Mouse (Mus musculus) CH12.LX (cell line): ENCODE results near the gene Moap1. TPM values are rescaled to one million over a fixed set of nuclear protein-coding genes. Genes with fewer than 3 reads are reported as not detected.
A peak's percentile ranks its signal among the peaks of the same experiment; 100 is the strongest.

Experiments
- DNase-seq: peaks from one replicate; pipeline ENCODE4 v3.0.0-alpha.2; 2013; ENCODE audit errors: extremely low read depth
- H3K27ac ChIP-seq: 2 replicates; pipeline ENCODE4 v1.5.1; 2012; ENCODE audit warnings: low read depth, mild to moderate bottlenecking, control low read depth, moderate library complexity; ENCODE audit not compliant: insufficient read depth
- H3K27me3 ChIP-seq: replicated peaks from 2 replicates; pipeline ENCODE3; 2012; ENCODE audit warnings: inconsistent platforms
- H3K36me3 ChIP-seq, 2 experiments: replicated peaks in 1 of 2; 2 replicates each; pipeline versions ENCODE3 to v1.6.1; 2012; ENCODE audit warnings: inconsistent platforms in 1 of 2, low read length in 1 of 2, mild to moderate bottlenecking in 1 of 2, mixed read lengths in 1 of 2, moderate library complexity in 1 of 2; ENCODE audit not compliant: control insufficient read depth in 1 of 2, insufficient read depth in 1 of 2
- H3K4me1 ChIP-seq, 2 experiments: 2 replicates each; pipeline ENCODE4 v1.6.1; 2012; ENCODE audit warnings: inconsistent platforms in 1 of 2, moderate library complexity in 1 of 2; ENCODE audit not compliant: insufficient read depth in 2 of 2, control insufficient read depth in 1 of 2
- H3K4me2 ChIP-seq: 2 replicates; pipeline ENCODE4 v1.6.1; 2012; ENCODE audit warnings: low read depth, mild to moderate bottlenecking, control low read depth; ENCODE audit not compliant: poor library complexity, insufficient read depth, severe bottlenecking
- H3K4me3 ChIP-seq, 3 experiments: fragments of 150-350 bp in 1 of 3; sonication (generic) in 1 of 3; replicated peaks in 1 of 3; 2 replicates each; pipeline versions ENCODE3 to v1.5.1; 2011 to 2012; ENCODE audit warnings: low read depth in 2 of 3, low read length in 2 of 3, mild to moderate bottlenecking in 2 of 3, moderate library complexity in 2 of 3, control low read depth in 1 of 3, improper control_type of control experiment in 1 of 3, inconsistent platforms in 1 of 3, mixed read lengths in 1 of 3; ENCODE audit not compliant: poor library complexity in 1 of 3
- H3K79me2 ChIP-seq: replicated peaks from 2 replicates; pipeline ENCODE4 v1.6.1; 2012; ENCODE audit warnings: mild to moderate bottlenecking, moderate library complexity; ENCODE audit not compliant: control insufficient read depth, poor library complexity, insufficient read depth, severe bottlenecking; ENCODE audit errors: extremely low read depth
- H3K9ac ChIP-seq: 2 replicates; pipeline ENCODE4 v1.6.1; 2012; ENCODE audit warnings: low read depth, mild to moderate bottlenecking, control low read depth, moderate library complexity; ENCODE audit not compliant: insufficient read depth
- H3K9me3 ChIP-seq: replicated peaks from 2 replicates; pipeline ENCODE3; 2012; ENCODE audit warnings: low read length, inconsistent platforms, mixed read lengths
- BHLHE40 ChIP-seq: IDR thresholded peaks from 2 replicates; pipeline ENCODE4 v1.6.1; 2011; ENCODE audit warnings: mild to moderate bottlenecking, low read depth, low read length, improper control_type of control experiment
- CHD1 ChIP-seq: IDR thresholded peaks from 2 replicates; pipeline ENCODE4 v1.6.1; 2012; ENCODE audit warnings: low read depth, low read length, improper control_type of control experiment, inconsistent platforms
- CHD2 ChIP-seq: IDR thresholded peaks from 2 replicates; pipeline ENCODE4 v1.6.1; 2011; ENCODE audit warnings: low read length, improper control_type of control experiment
- CTCF ChIP-seq, 2 experiments: IDR thresholded peaks in 1 of 2; conservative IDR thresholded peaks in 1 of 2; 2 replicates each; pipeline ENCODE4 v1.5.1; 2011 to 2012; ENCODE audit warnings: low read depth in 2 of 2, low read length in 2 of 2, improper control_type of control experiment in 1 of 2, inconsistent platforms in 1 of 2, mild to moderate bottlenecking in 1 of 2, moderate library complexity in 1 of 2
- ELF1 ChIP-seq: IDR thresholded peaks from 2 replicates; pipeline ENCODE4 v1.6.1; 2014; ENCODE audit warnings: low read depth, mild to moderate bottlenecking, inconsistent platforms, low read length, improper control_type of control experiment
- EP300 ChIP-seq: IDR thresholded peaks from 2 replicates; pipeline ENCODE4 v1.6.1; 2011; ENCODE audit warnings: low read length, improper control_type of control experiment
- ETS1 ChIP-seq: conservative IDR thresholded peaks from 2 replicates; pipeline ENCODE4 v1.6.1; 2012; ENCODE audit warnings: low read depth, mild to moderate bottlenecking, inconsistent platforms, low read length, improper control_type of control experiment, moderate library complexity
- GABPA ChIP-seq: IDR thresholded peaks from 2 replicates; pipeline ENCODE4 v1.6.1; 2012; ENCODE audit warnings: low read depth, low read length, improper control_type of control experiment, inconsistent platforms; ENCODE audit not compliant: insufficient replicate concordance
- HCFC1 ChIP-seq: IDR thresholded peaks from 2 replicates; pipeline ENCODE4 v1.6.1; 2012; ENCODE audit warnings: low read depth, mild to moderate bottlenecking, inconsistent platforms, low read length, improper control_type of control experiment
- IRF4 ChIP-seq: IDR thresholded peaks from 2 replicates; pipeline ENCODE4 v1.6.1; 2014; ENCODE audit warnings: low read depth, mild to moderate bottlenecking, inconsistent platforms, low read length, improper control_type of control experiment
- JUN ChIP-seq: IDR thresholded peaks from 2 replicates; pipeline ENCODE4 v1.6.1; 2011; ENCODE audit warnings: low read depth, mild to moderate bottlenecking, low read length, improper control_type of control experiment, moderate library complexity; ENCODE audit not compliant: insufficient read depth
- JUND ChIP-seq: conservative IDR thresholded peaks from 2 replicates; pipeline ENCODE4 v1.6.1; 2011; ENCODE audit warnings: low read depth, low read length, improper control_type of control experiment
- MAFK ChIP-seq: IDR thresholded peaks from 2 replicates; pipeline ENCODE4 v1.6.1; 2011; ENCODE audit warnings: low read length, improper control_type of control experiment; ENCODE audit not compliant: insufficient replicate concordance
- MAX ChIP-seq: IDR thresholded peaks from 2 replicates; pipeline ENCODE4 v1.6.1; 2011; ENCODE audit warnings: low read length, improper control_type of control experiment
- MEF2A ChIP-seq: IDR thresholded peaks from 2 replicates; pipeline ENCODE4 v1.6.1; 2014; ENCODE audit warnings: low read depth, mild to moderate bottlenecking, inconsistent platforms, low read length, improper control_type of control experiment, borderline replicate concordance
- MXI1 ChIP-seq: IDR thresholded peaks from 2 replicates; pipeline ENCODE4 v1.6.1; 2011; ENCODE audit warnings: mild to moderate bottlenecking, low read depth, low read length, improper control_type of control experiment
- MYC ChIP-seq: IDR thresholded peaks from 2 replicates; pipeline ENCODE4 v1.6.1; 2011; ENCODE audit warnings: low read depth, mild to moderate bottlenecking, improper control_type of control experiment, low read length
- NELFE ChIP-seq: IDR thresholded peaks from 2 replicates; pipeline ENCODE4 v1.6.1; 2011; ENCODE audit warnings: low read depth, low read length, improper control_type of control experiment
- PAX5 ChIP-seq: IDR thresholded peaks from 2 replicates; pipeline ENCODE4 v1.6.1; 2012; ENCODE audit warnings: low read length, inconsistent platforms, mixed read lengths
- POLR2A ChIP-seq: IDR thresholded peaks from 2 replicates; pipeline ENCODE4 v1.6.1; 2011; ENCODE audit warnings: low read depth, mild to moderate bottlenecking, improper control_type of control experiment, low read length
- POLR2AphosphoS2 ChIP-seq: IDR thresholded peaks from 2 replicates; pipeline ENCODE4 v1.6.1; 2011; ENCODE audit warnings: low read depth, low read length, improper control_type of control experiment
- RAD21 ChIP-seq: IDR thresholded peaks from 2 replicates; pipeline ENCODE4 v1.6.1; 2011; ENCODE audit warnings: low read depth, mild to moderate bottlenecking, low read length, improper control_type of control experiment, moderate library complexity
- SIN3A ChIP-seq: IDR thresholded peaks from 2 replicates; pipeline ENCODE4 v1.6.1; 2012; ENCODE audit warnings: low read length, improper control_type of control experiment, inconsistent platforms
- SMC3 ChIP-seq: IDR thresholded peaks from 2 replicates; pipeline ENCODE4 v1.6.1; 2011; ENCODE audit warnings: low read depth, low read length, improper control_type of control experiment
- TBP ChIP-seq: conservative IDR thresholded peaks from 2 replicates; pipeline ENCODE4 v1.6.1; 2011; ENCODE audit warnings: low read depth, low read length, improper control_type of control experiment
- TCF12 ChIP-seq: IDR thresholded peaks from 2 replicates; pipeline ENCODE4 v1.6.1; 2014; ENCODE audit warnings: low read depth, mild to moderate bottlenecking, inconsistent platforms, low read length, improper control_type of control experiment
- USF1 ChIP-seq: IDR thresholded peaks from 2 replicates; pipeline ENCODE4 v1.6.1; 2014; ENCODE audit warnings: low read depth, mild to moderate bottlenecking, inconsistent platforms, low read length, improper control_type of control experiment
- ZC3H11A ChIP-seq: IDR thresholded peaks from 2 replicates; pipeline ENCODE4 v1.6.1; 2012; ENCODE audit warnings: low read depth, mild to moderate bottlenecking, inconsistent platforms, low read length, improper control_type of control experiment
- ZMIZ1 ChIP-seq: IDR thresholded peaks from 2 replicates; pipeline ENCODE4 v1.6.1; 2012; ENCODE audit warnings: low read depth, mild to moderate bottlenecking, inconsistent platforms, low read length, improper control_type of control experiment
- ZNF384 ChIP-seq: IDR thresholded peaks from 2 replicates; pipeline ENCODE4 v1.6.1; 2012; ENCODE audit warnings: low read depth, low read length, improper control_type of control experiment, inconsistent platforms
- dilution Hi-C: fragments of 300-500 bp; cut with MboI; formaldehyde crosslinking; loops from 2 replicates; pipeline ENCODE4 v1.14.3; 2020; ENCODE audit warnings: low sequenced_read_pairs; ENCODE audit not compliant: extremely low pct_unique_long_range_greater_than_20kb, extremely low pct_ligation_motif_present
- in situ Hi-C: fragments of 300-500 bp; cut with MboI; formaldehyde crosslinking; loops from 3 replicates; pipeline ENCODE4 v1.14.3; 2019; ENCODE audit warnings: low sequenced_read_pairs, low pct_ligation_motif_present, low pct_unique_long_range_greater_than_20kb, mixed read lengths
- polyA plus RNA-seq: library from polyadenylated mRNA; unstranded; fragments of >175 nt; gene quantifications from 2 replicates; pipeline ENCODE4 v1.2.1, GENCODE M21; 2012; ENCODE audit warnings: low read depth; ENCODE audit not compliant: insufficient read length
- total RNA-seq, 2 experiments: library from RNA; depleted of rRNA; stranded (reverse); fragments of 300-350 nt in 1 of 2; fragments of >200 nt in 1 of 2; gene quantifications; 2 replicates each; pipeline ENCODE4 v1.2.3; 2012 to 2014

The Moap1 gene
- total and polyA plus RNA-seq, 3 experiments: 5.5 to 7.1 (median 6.1) TPM

DNA sequence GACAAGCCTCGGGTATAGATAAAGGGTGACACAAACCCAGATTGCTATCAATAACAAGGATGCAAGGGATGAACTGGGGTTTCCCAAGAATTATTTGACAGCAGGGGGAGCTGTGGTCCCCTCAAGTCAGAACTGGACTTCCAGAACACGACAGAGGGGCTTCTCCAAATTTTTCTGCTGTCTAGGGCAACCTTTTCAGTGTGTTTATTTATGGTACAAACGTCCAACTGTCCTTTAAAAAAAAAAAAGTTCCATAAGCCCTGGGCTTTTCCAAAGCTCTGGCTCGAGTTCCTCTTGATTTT, 40.4 kb downstream of the Moap1 start:
- in situ Hi-C loops: no loop called here
- H3K4me1 ChIP-seq: peaks cover 25 to 55% of the 10 kb centered on the region in 2 experiments
- dilution Hi-C loops: no loop called here
- H3K27me3 ChIP-seq: peaks cover 1% of the 10 kb centered on the region
- H3K27ac ChIP-seq: peak overlapping the region; percentile 4; the same call in 1 of the 2 replicates
- H3K4me3 ChIP-seq: peak overlapping the region; percentile 62 to 83 (median 72)
- no peak for DNase-seq
- no peak for TF ChIP-seq PAX5
- no peak for TF ChIP-seq TBP
- no peak; the same call in 1 of the 2 replicates for TF ChIP-seq SIN3A
- TF ChIP-seq JUND: no peak
- TF ChIP-seq ZMIZ1: no peak
- peak; percentile 16 to 56; a peak in 3 of 4 replicates for TF ChIP-seq CTCF (conservative IDR thresholded peaks at IDR 0.05 in 1 of 2, IDR thresholded peaks at IDR 0.05 in 1 of 2; ENCODE audit: low read depth in 2 of 2, low read length in 2 of 2)
- TF ChIP-seq POLR2AphosphoS2: no peak
- TF ChIP-seq CHD2: no peak
- peak; percentile 32 for TF ChIP-seq SMC3
- TF ChIP-seq RAD21: no peak
- no peak for TF ChIP-seq CHD1
- no peak for TF ChIP-seq BHLHE40
- TF ChIP-seq, all 38 proteins: peak for 2
- Histone ChIP-seq H3K36me3 (peaks cover 0 to 10% of the 10 kb centered on the region in 2 experiments), H3K79me2 (peaks cover 28% of the 10 kb centered on the region), H3K4me2 (peak overlapping the region; percentile 86), H3K9me3 (no peaks in the 10 kb centered on the region), H3K9ac (peak overlapping the region; percentile 59)

DNA sequence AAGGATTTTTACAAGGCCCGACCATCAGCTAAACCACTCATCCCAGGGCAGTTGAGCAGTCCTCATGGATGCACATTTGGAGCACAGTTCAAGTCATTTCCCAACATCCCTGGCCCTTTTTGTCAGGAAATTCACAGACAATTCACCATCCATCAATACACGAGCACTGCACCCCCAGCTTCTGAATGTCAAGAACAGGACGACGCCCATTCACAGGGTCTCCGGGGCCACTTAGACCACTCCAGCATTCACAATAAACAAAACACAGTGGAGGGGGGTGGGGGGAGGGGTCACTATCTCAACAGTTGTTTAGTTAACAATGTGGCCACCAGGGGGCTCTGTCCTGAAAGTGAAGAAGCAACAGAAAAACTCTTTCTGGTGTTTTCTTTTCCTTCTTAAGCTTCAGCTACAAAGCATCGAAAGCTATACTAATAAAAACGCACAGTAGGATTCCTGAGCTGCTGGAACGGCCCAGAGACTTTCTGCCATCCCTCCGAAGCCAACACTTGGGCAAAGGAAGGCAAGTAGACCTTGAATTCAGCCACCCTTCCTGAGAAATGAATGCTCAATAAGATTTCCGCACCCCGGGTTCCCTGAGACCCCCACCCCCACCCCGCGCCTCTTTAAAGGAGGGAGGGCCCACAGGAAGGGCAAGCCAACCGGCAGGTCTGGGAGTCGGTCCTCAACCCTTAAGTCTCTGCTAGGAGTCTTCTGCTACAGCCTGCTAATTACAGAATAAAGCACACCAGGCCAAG, 40.9 kb downstream of the Moap1 start:
- dilution Hi-C loops: no loop called here
- in situ Hi-C loops: no loop called here
- TF ChIP-seq MAX: no peak
- TF ChIP-seq HCFC1: 0 out of 2 replicates have a peak, but pooled peaks have one; percentile 37
- TF ChIP-seq CHD2: peak; percentile 76; the same call in 1 of the 2 replicates
- peak; percentile 18; the same call in 1 of the 2 replicates for TF ChIP-seq ELF1
- peak; percentile 10 to 79; a peak in 2 of 4 replicates for TF ChIP-seq CTCF (conservative IDR thresholded peaks at IDR 0.05 in 1 of 2, IDR thresholded peaks at IDR 0.05 in 1 of 2; ENCODE audit: low read depth in 2 of 2, low read length in 2 of 2)
- peak; percentile 72 for TF ChIP-seq IRF4
- 0 out of 2 replicates have a peak, but pooled peaks have one; percentile 28 for TF ChIP-seq MEF2A
- TF ChIP-seq JUN: no peak
- no peak for TF ChIP-seq POLR2A
- peak; percentile 71 for TF ChIP-seq MYC
- no peak for TF ChIP-seq TBP
- TF ChIP-seq RAD21: peak; percentile 42
- no peak for TF ChIP-seq CHD1
- TF ChIP-seq TCF12: peak; percentile 57
- TF ChIP-seq ZC3H11A: peak; percentile 3; the same call in 1 of the 2 replicates
- TF ChIP-seq GABPA: no peak
- no peak for TF ChIP-seq POLR2AphosphoS2
- peak; percentile 42; the same call in 1 of the 2 replicates for TF ChIP-seq NELFE
- no peak for TF ChIP-seq USF1
- peak; percentile 79 for TF ChIP-seq SIN3A
- peak; percentile 42; the same call in 1 of the 2 replicates for TF ChIP-seq ZNF384
- TF ChIP-seq ETS1: peak; percentile 30; the same call in 1 of the 2 replicates
- no peak for TF ChIP-seq MAFK
- peak; percentile 58; the same call in 1 of the 2 replicates for TF ChIP-seq MXI1
- 0 out of 2 replicates have a peak, but pooled peaks have one; percentile 36 for TF ChIP-seq EP300
- 0 out of 2 replicates have a peak, but pooled peaks have one; percentile 40 for TF ChIP-seq JUND

More for the DNA sequence above, 40.9 kb downstream of the Moap1 start:
- H3K36me3 ChIP-seq: peaks cover 0 to 10% of the 10 kb centered on the region in 2 experiments
- peak overlapping the region; percentile 4; the same call in 1 of the 2 replicates for H3K27ac ChIP-seq
- H3K9ac ChIP-seq: peak overlapping the region; percentile 59
- peaks cover 30 to 57% of the 10 kb centered on the region in 2 experiments for H3K4me1 ChIP-seq
- H3K4me3 ChIP-seq: peak overlapping the region; percentile 50 to 83 (median 72)
- DNase-seq: peak; percentile 90
- H3K79me2 ChIP-seq: peaks cover 32% of the 10 kb centered on the region
- peaks cover 1% of the 10 kb centered on the region for H3K27me3 ChIP-seq
- peak overlapping the region; percentile 86 for H3K4me2 ChIP-seq
- no peaks in the 10 kb centered on the region for H3K9me3 ChIP-seq
